Mouse (Mus musculus) frontal cortex, adult 2 months (tissue): Measurements from ENCODE around the gene Mpp6. TPM values are rescaled to one million over a fixed set of nuclear protein-coding genes. Genes with fewer than 3 reads are reported as not detected.

ENCODE experiments used
- DNase-seq, 2 experiments: peaks; one replicate each; pipeline ENCODE4 v3.0.0; 2022; ENCODE audit warnings: low spot score in 1 of 2; ENCODE audit errors: extremely low spot score in 1 of 2
- polyA plus RNA-seq: library from polyadenylated mRNA; depleted of rRNA; stranded (reverse); fragments of >200 nt; gene quantifications from 2 replicates; pipeline ENCODE4 v1.2.3, GENCODE M21; 2012

Gene Mpp6
- polyA plus RNA-seq, 1 experiment: 45.7 TPM

- no peak for DNase-seq
Observed at GRCm38 (mm10) chr6:50139526-50139925, 29.5 kb downstream of the Mpp6 start.

- DNase-seq: no peak
Observed at GRCm38 (mm10) chr6:50146158-50146557, 36.1 kb downstream of the Mpp6 start.

GRCm38 (mm10) chr6:50149378-50149777 lies 39.3 kb downstream of the Mpp6 start:
- no peak for DNase-seq

- DNase-seq: no peak
Observed at GRCm38 (mm10) chr6:50159842-50160241, 49.8 kb downstream of the Mpp6 start.

GRCm38 (mm10) chr6:50163013-50163412 lies 53.0 kb downstream of the Mpp6 start:
- DNase-seq: no peak

- no peak for DNase-seq
Observed at GRCm38 (mm10) chr6:50168821-50169220, 58.8 kb downstream of the Mpp6 start.

GRCm38 (mm10) chr6:50169771-50170170 lies 59.7 kb downstream of the Mpp6 start:
- peak in 1 of 2 experiments; percentile 39 for DNase-seq

GRCm38 (mm10) chr6:50175736-50176135 lies 65.7 kb downstream of the Mpp6 start:
- no peak for DNase-seq

GRCm38 (mm10) chr6:50180189-50180588 lies 70.1 kb downstream of the Mpp6 start:
- peak in 1 of 2 experiments; percentile 64 for DNase-seq

- DNase-seq: no peak
Observed at GRCm38 (mm10) chr6:50187955-50188354, 77.9 kb downstream of the Mpp6 start.

- DNase-seq: no peak
Observed at GRCm38 (mm10) chr6:50189376-50189775, 79.3 kb downstream of the Mpp6 start.

- DNase-seq: no peak
Observed at GRCm38 (mm10) chr6:50191605-50192004, 81.6 kb downstream of the Mpp6 start.

- no peak for DNase-seq
Observed at GRCm38 (mm10) chr6:50192169-50192568, 82.1 kb downstream of the Mpp6 start.

GRCm38 (mm10) chr6:50192822-50193221 lies 82.8 kb downstream of the Mpp6 start:
- no peak for DNase-seq

- DNase-seq: no peak
Observed at GRCm38 (mm10) chr6:50193851-50194250, 83.8 kb downstream of the Mpp6 start.

- no peak for DNase-seq
Observed at GRCm38 (mm10) chr6:50204356-50204755, 94.3 kb downstream of the Mpp6 start.

- DNase-seq: no peak
Observed at GRCm38 (mm10) chr6:50205093-50205492, 95.1 kb downstream of the Mpp6 start.

- no peak for DNase-seq
Observed at GRCm38 (mm10) chr6:50214711-50215372, 104.8 kb downstream of the Mpp6 start.

GRCm38 (mm10) chr6:50215373-50215745 lies 105.3 kb downstream of the Mpp6 start:
- DNase-seq: no peak

GRCm38 (mm10) chr6:50215986-50216385 lies 105.9 kb downstream of the Mpp6 start:
- no peak for DNase-seq

GRCm38 (mm10) chr6:50218628-50219027 lies 108.6 kb downstream of the Mpp6 start:
- no peak for DNase-seq

GRCm38 (mm10) chr6:50219066-50219465 lies 109.0 kb downstream of the Mpp6 start:
- DNase-seq: no peak

- peak in 1 of 2 experiments; percentile 39 for DNase-seq
Observed at GRCm38 (mm10) chr6:50220863-50221262, 110.8 kb downstream of the Mpp6 start.
